Mouse (Mus musculus) heart, embryonic 14.5 days (tissue): ENCODE data around the gene Tmem9. TPM values are rescaled to one million over a fixed set of nuclear protein-coding genes. Genes with fewer than 3 reads are reported as not detected.

Experiments
- ATAC-seq: fragments of 200-750 bp; cut with Nextera tagmentation; 2 replicates; pipeline ENCODE4 v1.8.0; 2017; ENCODE audit warnings: low read depth, moderate TSS enrichment; ENCODE audit not compliant: insufficient number of reproducible peaks, insufficient read depth, low FRiP score
- H3K27ac ChIP-seq, 2 experiments: fragments of 200-500 bp in 1 of 2; fragments of 300-500 bp in 1 of 2; sonication (generic) in 1 of 2; replicated peaks in 1 of 2; 2 replicates each; pipeline ENCODE4 v1.5.1; 2012 to 2014; ENCODE audit warnings: low read depth in 2 of 2, low read length in 2 of 2, control low read depth in 1 of 2, mild to moderate bottlenecking in 1 of 2, mixed read lengths in 1 of 2; ENCODE audit not compliant: control insufficient read depth in 1 of 2, insufficient read depth in 1 of 2
- H3K27me3 ChIP-seq: fragments of 300-500 bp; sonication (generic); 2 replicates; pipeline ENCODE4 v1.6.1; 2014; ENCODE audit warnings: mild to moderate bottlenecking, low read length, control low read depth; ENCODE audit not compliant: control insufficient read depth, insufficient read depth
- H3K36me3 ChIP-seq: fragments of 300-500 bp; sonication (generic); 2 replicates; pipeline ENCODE4 v1.6.1; 2014; ENCODE audit warnings: mild to moderate bottlenecking, control low read depth, low read length, mixed read lengths; ENCODE audit not compliant: control insufficient read depth, insufficient read depth
- H3K4me1 ChIP-seq, 2 experiments: fragments of 200-500 bp in 1 of 2; fragments of 300-500 bp in 1 of 2; sonication (generic) in 1 of 2; 2 replicates each; pipeline ENCODE4 v1.6.1; 2012 to 2014; ENCODE audit warnings: low read length in 2 of 2, control low read depth in 1 of 2, mixed read lengths in 1 of 2; ENCODE audit not compliant: control insufficient read depth in 2 of 2, insufficient read depth in 2 of 2
- H3K4me2 ChIP-seq: fragments of 300-500 bp; sonication (generic); 2 replicates; pipeline ENCODE4 v1.6.1; 2014; ENCODE audit warnings: mild to moderate bottlenecking, low read length
- H3K4me3 ChIP-seq, 2 experiments: fragments of 200-500 bp in 1 of 2; fragments of 300-500 bp in 1 of 2; sonication (generic) in 1 of 2; 2 replicates each; pipeline ENCODE4 v1.5.1; 2012 to 2014; ENCODE audit warnings: low read length in 2 of 2, mild to moderate bottlenecking in 2 of 2, control low read depth in 1 of 2, low read depth in 1 of 2, moderate library complexity in 1 of 2; ENCODE audit not compliant: control insufficient read depth in 1 of 2, insufficient read depth in 1 of 2
- H3K9ac ChIP-seq: fragments of 300-500 bp; sonication (generic); 2 replicates; pipeline ENCODE4 v1.6.1; 2014; ENCODE audit warnings: mild to moderate bottlenecking, low read length
- H3K9me3 ChIP-seq: fragments of 300-500 bp; sonication (generic); 2 replicates; pipeline ENCODE4 v1.6.1; 2016; ENCODE audit warnings: low read length, control low read depth; ENCODE audit not compliant: control insufficient read depth
- WGBS: fragments of 180-500 bp; shearing (Covaris S2); extraction: QIAGEN DNeasy Blood & Tissue Kit; methylation state at CpG from one replicate; pipeline ENCODE4 v1.1.7; 2014; 5-methylcytosine and 5-hydroxymethylcytosine counted together
- polyA plus RNA-seq: library from polyadenylated mRNA; unstranded; fragments of >200 nt; fragmentation: Nextera tagmentation; extraction: Ambion mirVana; gene quantifications from 2 replicates; pipeline ENCODE4 v1.2.1, GENCODE M21; 2014

Tmem9 gene
- polyA plus RNA-seq, 1 experiment from 2014 or later, result 82.2 TPM

GRCm38 (mm10) chr1:136058594-136058993 lies 50.6 kb downstream of the Tmem9 start:
- WGBS, result 57% methylated on average over 3 of the region's 3 CpGs

GRCm38 (mm10) chr1:136061041-136061789 lies 53.3 kb downstream of the Tmem9 start:
- Histone ChIP-seq H3K27me3 (no peaks in the 10 kb centered on the region), H3K9ac (no peak overlapping the region), H3K9me3 (no peaks in the 10 kb centered on the region), H3K36me3 (no peaks in the 10 kb centered on the region), H3K4me1 (peaks cover 9 to 16% of the 10 kb centered on the region in 2 experiments; a peak in 3 of 4 replicates), H3K4me2 (no peak overlapping the region), H3K27ac (no peak overlapping the region), H3K4me3 (no peak overlapping the region)
- WGBS, result 62% methylated on average over 9 of the region's 9 CpGs
- ATAC-seq, result no peak

More at GRCm38 (mm10) chr1:136058594-136058993, 50.6 kb downstream of the Tmem9 start:
- no peak for ATAC-seq
- H3K4me2 ChIP-seq, result no peak overlapping the region
- no peaks in the 10 kb centered on the region for H3K9me3 ChIP-seq
- no peak overlapping the region for H3K4me3 ChIP-seq
- no peaks in the 10 kb centered on the region for H3K36me3 ChIP-seq
- no peak overlapping the region for H3K27ac ChIP-seq
- H3K27me3 ChIP-seq, result no peaks in the 10 kb centered on the region
- peaks cover under 1 to 9% of the 10 kb centered on the region in 2 experiments; a peak in 3 of 4 replicates for H3K4me1 ChIP-seq
- H3K9ac ChIP-seq, result no peak overlapping the region

GRCm38 (mm10) chr1:136061790-136062141 lies 53.8 kb downstream of the Tmem9 start:
- WGBS, result 88% methylated on average over 7 of the region's 7 CpGs
- Histone ChIP-seq H3K4me1 (peaks cover 9 to 16% of the 10 kb centered on the region in 2 experiments; a peak in 3 of 4 replicates), H3K4me3 (no peak overlapping the region), H3K9ac (no peak overlapping the region), H3K9me3 (no peaks in the 10 kb centered on the region), H3K4me2 (no peak overlapping the region), H3K36me3 (no peaks in the 10 kb centered on the region), H3K27me3 (no peaks in the 10 kb centered on the region), H3K27ac (no peak overlapping the region)
- ATAC-seq, result no peak

- H3K27me3 ChIP-seq, result no peaks in the 10 kb centered on the region
- ATAC-seq, result no peak
- no peaks in the 10 kb centered on the region for H3K36me3 ChIP-seq
- no peak overlapping the region for H3K4me2 ChIP-seq
- H3K27ac ChIP-seq, result no peak overlapping the region
- no peak overlapping the region for H3K4me3 ChIP-seq
- H3K9ac ChIP-seq, result no peak overlapping the region
- 32% methylated on average over 5 of the region's 5 CpGs for WGBS
- no peaks in the 10 kb centered on the region for H3K9me3 ChIP-seq
- peaks cover 9 to 16% of the 10 kb centered on the region in 2 experiments; a peak in 3 of 4 replicates for H3K4me1 ChIP-seq
Observed at GRCm38 (mm10) chr1:136063991-136064390, 56.0 kb downstream of the Tmem9 start.

- no peak for ATAC-seq
- H3K4me3 ChIP-seq, result no peak overlapping the region
- 56% methylated on average over 1 of the region's 1 CpGs for WGBS
- H3K9ac ChIP-seq, result no peak overlapping the region
- H3K4me2 ChIP-seq, result no peak overlapping the region
- no peaks in the 10 kb centered on the region for H3K9me3 ChIP-seq
- H3K4me1 ChIP-seq, result peaks cover 9 to 16% of the 10 kb centered on the region in 2 experiments; a peak in 3 of 4 replicates
- no peak overlapping the region for H3K27ac ChIP-seq
- H3K36me3 ChIP-seq, result no peaks in the 10 kb centered on the region
- no peaks in the 10 kb centered on the region for H3K27me3 ChIP-seq
Observed at GRCm38 (mm10) chr1:136066621-136067020, 58.7 kb downstream of the Tmem9 start.

- no peak overlapping the region for H3K9ac ChIP-seq
- no peaks in the 10 kb centered on the region for H3K9me3 ChIP-seq
- no peak overlapping the region for H3K4me3 ChIP-seq
- no peak overlapping the region for H3K4me2 ChIP-seq
- no peaks in the 10 kb centered on the region for H3K36me3 ChIP-seq
- H3K27me3 ChIP-seq, result no peaks in the 10 kb centered on the region
- H3K4me1 ChIP-seq, result peaks cover 9 to 16% of the 10 kb centered on the region in 2 experiments; a peak in 3 of 4 replicates
- 56% methylated on average over 3 of the region's 3 CpGs for WGBS
- H3K27ac ChIP-seq, result no peak overlapping the region
- no peak for ATAC-seq
Observed at GRCm38 (mm10) chr1:136067579-136067978, 59.6 kb downstream of the Tmem9 start.

- no peaks in the 10 kb centered on the region for H3K9me3 ChIP-seq
- ATAC-seq, result no peak
- 0 out of 2 replicates have a peak, but pooled peaks cover 6% of the 10 kb centered on the region for H3K27me3 ChIP-seq
- H3K9ac ChIP-seq, result no peak overlapping the region
- WGBS, result 2% methylated on average over 3 of the region's 3 CpGs
- H3K4me2 ChIP-seq, result no peak overlapping the region
- H3K36me3 ChIP-seq, result no peaks in the 10 kb centered on the region
- no peak overlapping the region for H3K4me3 ChIP-seq
- H3K27ac ChIP-seq, result no peak overlapping the region
- H3K4me1 ChIP-seq, result no peaks in the 10 kb centered on the region; a peak in 1 of 4 replicates
Observed at GRCm38 (mm10) chr1:136076086-136076485, 68.1 kb downstream of the Tmem9 start.
